Mouse (Mus musculus) lung, adult 2 months (tissue): ENCODE measurements around the gene Zfp362.

ENCODE experiments used
- CTCF ChIP-seq: fragments of 200-500 bp; IDR thresholded peaks from 2 replicates; pipeline ENCODE4 v1.5.1; 2011; ENCODE audit warnings: mild to moderate bottlenecking, low read length, control low read depth; ENCODE audit not compliant: insufficient read depth
- POLR2A ChIP-seq: fragments of 200-500 bp; IDR thresholded peaks from 2 replicates; pipeline ENCODE4 v1.6.1; 2011; ENCODE audit warnings: low read depth, mild to moderate bottlenecking, control low read depth, low read length, borderline replicate concordance; ENCODE audit errors: extremely low read depth

- TF ChIP-seq POLR2A, result no peak
- TF ChIP-seq CTCF, result no peak
Measured at GRCm38 (mm10) chr4:128849686-128850085, 43.8 kb upstream of the Zfp362 start.
